In genomic region chr11:20742361-20742897, GRCm38 (mm10) we compare ENCODE assay signal across 7 mouse cellular contexts. TPM values are rescaled to one million over a fixed set of nuclear protein-coding genes. Genes with fewer than 3 reads are reported as not detected.
DNase-seq lines count a peak whose midpoint lies in the region; ATAC-seq and TF ChIP-seq lines count a peak whose summit lies in the region.

No protein-coding gene starts in this region.

- H3K9me3 ChIP-seq in forebrain, embryonic 12.5 days = no peaks in the 10 kb centered on the region
- H3K9me3 ChIP-seq in hindbrain, embryonic 12.5 days (replicated peaks) = no peaks in the 10 kb centered on the region
- H3K9me3 ChIP-seq in lung, postnatal 0 days (ENCODE audit: low read length) = no peaks in the 10 kb centered on the region

- H3K4me3 ChIP-seq in forebrain, embryonic 12.5 days (replicated peaks) = peak overlapping the region; percentile 98
- H3K4me3 ChIP-seq in hindbrain, embryonic 12.5 days = peak overlapping the region; percentile 95
- H3K4me3 ChIP-seq in lung, postnatal 0 days (ENCODE audit: low read depth, low read length) = peak overlapping the region; percentile 97

- peaks cover 6% of the 10 kb centered on the region for H3K4me1 ChIP-seq in forebrain, embryonic 12.5 days
- H3K4me1 ChIP-seq in hindbrain, embryonic 12.5 days = peaks cover 8% of the 10 kb centered on the region; the same call in 1 of the 2 replicates
- H3K4me1 ChIP-seq in lung, postnatal 0 days (ENCODE audit: insufficient read depth, low read depth, low read length) = no peaks in the 10 kb centered on the region

- ATAC-seq in forebrain, embryonic 12.5 days (ENCODE audit: low FRiP score) = 0 out of 2 replicates have a peak, but pooled peaks have one; percentile 9
- ATAC-seq in hindbrain, embryonic 12.5 days (ENCODE audit: low FRiP score) = no peak
- ATAC-seq in lung, postnatal 0 days = no peak

- H3K27ac ChIP-seq in forebrain, embryonic 12.5 days = peak overlapping the region; percentile 97
- H3K27ac ChIP-seq in hindbrain, embryonic 12.5 days = peak overlapping the region; percentile 94
- peak overlapping the region; percentile 97 for H3K27ac ChIP-seq in lung, postnatal 0 days (ENCODE audit: low read length)

- H3K36me3 ChIP-seq in forebrain, embryonic 12.5 days (replicated peaks) = no peaks in the 10 kb centered on the region
- H3K36me3 ChIP-seq in hindbrain, embryonic 12.5 days = no peaks in the 10 kb centered on the region; the same call in 1 of the 2 replicates
- no peaks in the 10 kb centered on the region for H3K36me3 ChIP-seq in lung, postnatal 0 days (ENCODE audit: insufficient read depth, low read length)

- under 1% methylated on average over 9 of the region's 9 CpGs for WGBS in forebrain, embryonic 12.5 days
- under 1% methylated on average over 9 of the region's 9 CpGs for WGBS in hindbrain, embryonic 12.5 days
- under 1% methylated on average over 9 of the region's 9 CpGs for WGBS in lung, postnatal 0 days

- no peaks in the 10 kb centered on the region for H3K27me3 ChIP-seq in forebrain, embryonic 12.5 days
- H3K27me3 ChIP-seq in hindbrain, embryonic 12.5 days = no peaks in the 10 kb centered on the region
- H3K27me3 ChIP-seq in lung, postnatal 0 days (replicated peaks; ENCODE audit: insufficient read depth, low read length) = no peaks in the 10 kb centered on the region

- peak; percentile 72 for TF ChIP-seq CTCF in lung, postnatal 0 days (IDR thresholded peaks at IDR 0.05)

- TF ChIP-seq EP300 in lung, postnatal 0 days (IDR thresholded peaks at IDR 0.05) = no peak

- DNase-seq in Muller cell, postnatal 12 days (ENCODE audit: inconsistent ontology term) = peak; percentile 89
- peak; percentile 88 for DNase-seq in c-Kit-positive CD71-positive TER-119-negative erythroid progenitor cells, embryonic 14.5 days (ENCODE audit: low read depth)
- DNase-seq in layer of hippocampus, adult 9-11 months = peak; percentile 52
- DNase-seq in lung, postnatal 0 days (ENCODE audit: low spot score) = peak; percentile 88
- DNase-seq in retina, postnatal 1 day = peak; percentile 87

- H3K4me2 ChIP-seq in forebrain, embryonic 12.5 days = peak overlapping the region; percentile 75
- peak overlapping the region; percentile 89 for H3K4me2 ChIP-seq in hindbrain, embryonic 12.5 days (replicated peaks)
- H3K4me2 ChIP-seq in lung, postnatal 0 days (replicated peaks; ENCODE audit: low read depth, low read length) = peak overlapping the region; percentile 93

- peak overlapping the region; percentile 90 for H3K9ac ChIP-seq in forebrain, embryonic 12.5 days
- H3K9ac ChIP-seq in hindbrain, embryonic 12.5 days = peak overlapping the region; percentile 51
- H3K9ac ChIP-seq in lung, postnatal 0 days (replicated peaks; ENCODE audit: low read depth) = peak overlapping the region; percentile 76

RNA-seq across cellular contexts. Expression of gene Aftph, which starts 1.0 kb away (rescaled TPM):
- 34.2 TPM in 2 replicates for polyA plus RNA-seq in forebrain, embryonic 12.5 days (2016; fragmentation: Nextera tagmentation; extraction: Ambion mirVana)
- polyA plus RNA-seq in hindbrain, embryonic 12.5 days (2016; fragmentation: Nextera tagmentation; extraction: Ambion mirVana) = 35.4 and 35.9 TPM in 2 replicates
- 17.8 and 19.4 TPM in 2 replicates for polyA plus RNA-seq in lung, postnatal 0 days (2015; fragmentation: Nextera tagmentation; extraction: Ambion mirVana)
